Mouse (Mus musculus): Measurements from ENCODE around the gene Srgn.

The Srgn gene

GRCm38 (mm10) chr10:62527351-62527750 is at the start of gene Srgn:
Srgn (minus strand) TSS chr10:62527451.
- DNase-seq (ENCODE audit: low spot score) = no peak

GRCm38 (mm10) chr10:62575001-62575400 is 47.8 kb upstream of the Srgn start:
- no peak for DNase-seq (ENCODE audit: low spot score)

GRCm38 (mm10) chr10:62570126-62570871 is 43.0 kb upstream of the Srgn start:
- no peak for DNase-seq (ENCODE audit: low spot score)

GRCm38 (mm10) chr10:62568861-62569260 is 41.6 kb upstream of the Srgn start:
- no peak for DNase-seq (ENCODE audit: low spot score)

GRCm38 (mm10) chr10:62557736-62558135 is 30.5 kb upstream of the Srgn start:
- DNase-seq (ENCODE audit: low spot score) = no peak

- DNase-seq (ENCODE audit: low spot score) = no peak
Observed at GRCm38 (mm10) chr10:62556558-62556901, 29.3 kb upstream of the Srgn start.

- DNase-seq (ENCODE audit: low spot score) = no peak
Observed at GRCm38 (mm10) chr10:62555705-62556557, 28.7 kb upstream of the Srgn start.

GRCm38 (mm10) chr10:62553611-62554091 is 26.4 kb upstream of the Srgn start:
- DNase-seq (ENCODE audit: low spot score) = no peak

- no peak for DNase-seq (ENCODE audit: low spot score)
Observed at GRCm38 (mm10) chr10:62550787-62551300, 23.6 kb upstream of the Srgn start.

- DNase-seq (ENCODE audit: low spot score) = peak; percentile 82
Observed at GRCm38 (mm10) chr10:62549523-62550166, 22.4 kb upstream of the Srgn start.

GRCm38 (mm10) chr10:62546441-62546840 is 19.2 kb upstream of the Srgn start:
- no peak for DNase-seq (ENCODE audit: low spot score)

- DNase-seq (ENCODE audit: low spot score) = no peak
Observed at GRCm38 (mm10) chr10:62545759-62546158, 18.5 kb upstream of the Srgn start.

GRCm38 (mm10) chr10:62544316-62544715 is 17.1 kb upstream of the Srgn start:
- no peak for DNase-seq (ENCODE audit: low spot score)

GRCm38 (mm10) chr10:62543399-62543808 is 16.2 kb upstream of the Srgn start:
- DNase-seq (ENCODE audit: low spot score) = peak; percentile 48

GRCm38 (mm10) chr10:62542928-62543327 is 15.7 kb upstream of the Srgn start:
- no peak for DNase-seq (ENCODE audit: low spot score)

GRCm38 (mm10) chr10:62542507-62542906 is 15.3 kb upstream of the Srgn start:
- DNase-seq (ENCODE audit: low spot score) = no peak

GRCm38 (mm10) chr10:62541499-62541898 is 14.2 kb upstream of the Srgn start:
- DNase-seq (ENCODE audit: low spot score) = peak; percentile 22

- DNase-seq (ENCODE audit: low spot score) = no peak
Observed at GRCm38 (mm10) chr10:62540800-62541199, 13.5 kb upstream of the Srgn start.

- no peak for DNase-seq (ENCODE audit: low spot score)
Observed at GRCm38 (mm10) chr10:62534509-62534908, 7.3 kb upstream of the Srgn start.

- no peak for DNase-seq (ENCODE audit: low spot score)
Observed at GRCm38 (mm10) chr10:62532832-62533231, 5.6 kb upstream of the Srgn start.

- no peak for DNase-seq (ENCODE audit: low spot score)
Observed at GRCm38 (mm10) chr10:62530183-62530582, 2.9 kb upstream of the Srgn start.

GRCm38 (mm10) chr10:62522346-62522950 is 4.8 kb downstream of the Srgn start:
- DNase-seq (ENCODE audit: low spot score) = no peak
